Mouse (Mus musculus): ENCODE data around the gene Bmp6. TPM values are rescaled to one million over a fixed set of nuclear protein-coding genes. Genes with fewer than 3 reads are reported as not detected.

The Bmp6 gene
- total and polyA plus RNA-seq, 2 experiments from 2014 or later: 3.6 to 14.5 TPM

DNA sequence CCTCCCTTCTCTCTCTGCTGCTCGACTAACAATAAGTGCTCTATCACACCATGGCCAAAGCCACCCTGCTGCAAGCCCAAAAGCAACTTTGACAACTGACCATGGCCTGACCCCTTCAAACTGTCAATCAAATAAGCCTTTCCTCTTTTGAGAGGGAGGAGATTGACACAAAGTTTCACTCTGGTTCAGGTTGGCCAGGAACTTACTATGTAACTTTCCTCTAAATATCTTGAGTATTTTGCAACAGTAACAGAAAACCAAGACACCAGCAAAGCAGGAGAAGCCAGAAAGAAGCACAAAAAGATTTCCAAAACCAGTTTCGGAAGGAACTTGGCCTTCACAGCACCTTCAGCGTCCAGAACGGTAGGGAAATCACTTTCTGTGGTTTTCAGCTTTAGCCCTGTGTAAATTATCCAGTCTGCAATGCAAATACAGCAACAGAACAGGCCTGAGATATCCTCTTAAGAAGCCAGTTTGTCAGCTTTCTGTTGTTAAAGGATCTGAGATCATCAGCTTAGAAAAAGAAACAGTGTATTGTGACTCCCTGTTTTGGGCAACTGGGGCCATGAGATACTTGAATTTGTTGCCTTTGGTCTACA is 177.2 kb downstream of the Bmp6 start:
- WGBS: 85% methylated on average over 4 of the region's 4 CpGs
- H3K27ac ChIP-seq (ENCODE audit: low read depth, low read length): no peak overlapping the region

DNA sequence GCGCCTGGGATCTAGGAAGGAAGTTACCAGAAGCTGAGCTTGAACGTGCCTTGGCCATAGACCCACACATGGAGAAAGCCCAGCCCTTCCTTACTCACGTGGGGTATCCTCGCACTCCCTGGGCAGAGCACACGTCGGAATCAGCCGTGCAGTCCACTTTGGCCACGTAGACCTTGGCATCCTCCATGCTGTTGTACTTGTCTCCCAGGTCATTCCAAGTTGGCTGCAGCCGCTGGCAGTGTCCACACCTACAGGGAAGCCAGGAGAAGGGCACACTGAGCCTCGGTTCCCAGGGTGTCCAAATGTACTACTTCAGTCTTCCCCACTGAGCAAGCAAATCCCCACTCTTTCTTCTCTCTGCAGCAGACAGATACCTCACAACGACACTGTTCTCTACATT is 178.3 kb downstream of the Bmp6 start:
- DNase-seq (ENCODE audit: low spot score): no peak
- Histone ChIP-seq H3K9ac (replicated peaks; ENCODE audit: low read length, poor library complexity, severe bottlenecking) (no peak overlapping the region), H3K36me3 (ENCODE audit: insufficient read depth, low read length) (peaks cover 26% of the 10 kb centered on the region), H3K4me3 (ENCODE audit: low read depth, low read length) (no peak overlapping the region), H3K4me2 (ENCODE audit: low read depth, low read length, poor library complexity, severe bottlenecking) (no peak overlapping the region), H3K27me3 (ENCODE audit: insufficient read depth, low read length) (no peaks in the 10 kb centered on the region), H3K9me3 (ENCODE audit: low read length) (no peaks in the 10 kb centered on the region), H3K4me1 (ENCODE audit: insufficient read depth, low read length) (peaks cover 13% of the 10 kb centered on the region; the same call in 1 of the 2 replicates), H3K27ac (ENCODE audit: low read depth, low read length) (no peak overlapping the region)
- TF ChIP-seq CTCF (IDR thresholded peaks at IDR 0.05): no peak
- 93% methylated on average over 11 of the region's 11 CpGs for WGBS
- no peak for ATAC-seq (ENCODE audit: low FRiP score)

More for the DNA sequence above, 177.2 kb downstream of the Bmp6 start:
- no peaks in the 10 kb centered on the region for H3K9me3 ChIP-seq (ENCODE audit: low read length)
- DNase-seq (ENCODE audit: low spot score) (no peak), ATAC-seq (ENCODE audit: low FRiP score) (no peak)
- no peak for TF ChIP-seq CTCF (IDR thresholded peaks at IDR 0.05)
- peaks cover 12% of the 10 kb centered on the region; the same call in 1 of the 2 replicates for H3K4me1 ChIP-seq (ENCODE audit: insufficient read depth, low read length)
- H3K36me3 ChIP-seq (ENCODE audit: insufficient read depth, low read length): peaks cover 33% of the 10 kb centered on the region
- H3K9ac ChIP-seq (replicated peaks; ENCODE audit: low read length, poor library complexity, severe bottlenecking): no peak overlapping the region
- H3K4me3 ChIP-seq (ENCODE audit: low read depth, low read length): no peak overlapping the region
- no peak overlapping the region for H3K4me2 ChIP-seq (ENCODE audit: low read depth, low read length, poor library complexity, severe bottlenecking)
- no peaks in the 10 kb centered on the region for H3K27me3 ChIP-seq (ENCODE audit: insufficient read depth, low read length)

DNA sequence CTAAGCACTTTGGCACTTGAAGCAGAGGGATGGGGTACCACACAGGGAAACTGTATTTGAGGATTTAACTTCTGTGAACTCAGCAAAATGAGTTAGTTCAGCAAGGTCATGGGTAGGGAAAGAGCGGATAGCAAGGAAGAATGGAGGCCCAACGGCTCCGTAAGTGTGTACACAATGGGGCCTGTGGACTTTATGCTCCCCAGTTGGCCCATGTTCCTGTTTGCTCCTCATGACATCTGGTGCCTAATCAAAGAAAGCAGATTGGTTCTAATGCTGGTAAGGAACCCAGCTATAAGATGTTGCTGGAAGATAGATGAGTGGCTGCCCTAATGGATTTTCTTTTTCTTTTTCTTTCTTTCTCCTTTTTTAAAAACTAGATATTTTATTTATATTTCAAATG is 180.4 kb downstream of the Bmp6 start:
- H3K4me3 ChIP-seq (ENCODE audit: low read depth, low read length): no peak overlapping the region
- H3K27ac ChIP-seq (ENCODE audit: low read depth, low read length): no peak overlapping the region
- H3K9ac ChIP-seq (replicated peaks; ENCODE audit: low read length, poor library complexity, severe bottlenecking): no peak overlapping the region
- DNase-seq (ENCODE audit: low spot score) (no peak), ATAC-seq (ENCODE audit: low FRiP score) (no peak)
- no peak overlapping the region for H3K4me2 ChIP-seq (ENCODE audit: low read depth, low read length, poor library complexity, severe bottlenecking)
- TF ChIP-seq CTCF (IDR thresholded peaks at IDR 0.05): no peak
- H3K36me3 ChIP-seq (ENCODE audit: insufficient read depth, low read length): peaks cover 13% of the 10 kb centered on the region; the same call in 1 of the 2 replicates
- H3K4me1 ChIP-seq (ENCODE audit: insufficient read depth, low read length): peaks cover 13% of the 10 kb centered on the region; the same call in 1 of the 2 replicates
- H3K27me3 ChIP-seq (ENCODE audit: insufficient read depth, low read length): no peaks in the 10 kb centered on the region
- H3K9me3 ChIP-seq (ENCODE audit: low read length): no peaks in the 10 kb centered on the region
- 84% methylated on average over 3 of the region's 3 CpGs for WGBS

DNA sequence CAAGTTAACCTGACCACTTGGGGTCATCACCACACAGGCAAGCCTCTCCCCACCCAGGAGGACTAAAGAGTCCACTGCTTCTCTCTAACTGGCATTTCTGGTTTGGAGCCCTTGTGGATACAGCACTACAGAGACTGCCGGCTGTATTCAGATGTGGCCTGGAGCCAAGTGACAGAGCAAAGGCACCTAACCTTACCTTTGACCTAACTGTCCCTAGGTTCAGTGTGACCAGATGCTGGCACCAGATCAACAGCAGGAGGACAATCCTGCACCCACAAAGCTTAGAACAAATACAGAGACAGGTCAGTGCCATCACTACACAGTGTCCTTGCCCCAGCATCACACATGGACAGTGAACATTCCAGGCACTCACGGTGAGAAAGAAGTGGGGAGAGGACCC is 181.2 kb downstream of the Bmp6 start:
- no peak overlapping the region for H3K27ac ChIP-seq (ENCODE audit: low read depth, low read length)
- peaks cover 13% of the 10 kb centered on the region; the same call in 1 of the 2 replicates for H3K4me1 ChIP-seq (ENCODE audit: insufficient read depth, low read length)
- peak overlapping the region; percentile 88; the same call in 1 of the 2 replicates for H3K4me2 ChIP-seq (ENCODE audit: low read depth, low read length, poor library complexity, severe bottlenecking)
- H3K9ac ChIP-seq (replicated peaks; ENCODE audit: low read length, poor library complexity, severe bottlenecking): no peak overlapping the region
- WGBS: 81% methylated on average over 2 of the region's 2 CpGs
- no peak overlapping the region for H3K4me3 ChIP-seq (ENCODE audit: low read depth, low read length)
- DNase-seq (ENCODE audit: low spot score) (no peak), ATAC-seq (ENCODE audit: low FRiP score) (no peak)
- no peaks in the 10 kb centered on the region for H3K27me3 ChIP-seq (ENCODE audit: insufficient read depth, low read length)
- H3K9me3 ChIP-seq (ENCODE audit: low read length): no peaks in the 10 kb centered on the region
- TF ChIP-seq CTCF (IDR thresholded peaks at IDR 0.05): no peak
- peaks cover 8% of the 10 kb centered on the region; the same call in 1 of the 2 replicates for H3K36me3 ChIP-seq (ENCODE audit: insufficient read depth, low read length)

DNA sequence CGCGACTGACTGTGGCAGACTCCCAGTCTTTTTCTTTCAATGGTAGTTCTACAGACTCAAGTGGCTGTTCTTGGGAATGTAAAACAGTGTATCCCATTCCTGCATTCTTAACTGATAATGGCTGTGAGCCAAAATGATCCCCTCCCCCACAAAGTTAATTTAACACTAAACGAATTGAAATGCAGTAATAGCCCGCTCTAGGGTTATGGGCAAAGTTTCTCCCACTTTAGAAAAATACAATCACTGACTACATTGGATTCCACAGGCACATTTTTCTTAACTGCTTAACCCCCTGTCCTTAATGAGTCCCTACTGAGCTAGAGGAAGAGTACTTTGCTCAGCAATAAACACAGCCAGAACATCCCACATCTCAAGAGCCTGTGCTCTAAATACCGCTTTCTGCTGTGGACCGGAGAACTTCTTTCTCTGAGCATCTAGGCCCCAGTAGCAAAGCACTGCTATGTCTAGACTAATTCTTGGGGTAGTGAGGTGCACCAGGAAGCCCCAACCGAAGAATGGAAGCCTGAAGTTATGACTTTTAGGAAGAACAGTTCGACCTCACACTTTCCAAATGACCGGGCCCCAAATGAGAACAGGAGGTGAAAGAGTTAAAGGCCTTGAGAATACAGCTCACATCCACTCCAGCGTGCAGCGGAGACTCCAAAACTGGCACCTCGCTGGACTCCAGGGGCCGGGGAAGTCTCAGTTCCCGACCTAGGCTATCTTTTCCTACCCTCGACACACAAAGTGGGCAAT is 182.3 kb downstream of the Bmp6 start:
- Histone ChIP-seq H3K27ac (ENCODE audit: low read depth, low read length) (peak overlapping the region; percentile 72; the same call in 1 of the 2 replicates), H3K9ac (replicated peaks; ENCODE audit: low read length, poor library complexity, severe bottlenecking) (peak overlapping the region; percentile 83), H3K4me1 (ENCODE audit: insufficient read depth, low read length) (peaks cover 13% of the 10 kb centered on the region; the same call in 1 of the 2 replicates), H3K4me2 (ENCODE audit: low read depth, low read length, poor library complexity, severe bottlenecking) (peak overlapping the region; percentile 88), H3K27me3 (ENCODE audit: insufficient read depth, low read length) (no peaks in the 10 kb centered on the region), H3K9me3 (ENCODE audit: low read length) (no peaks in the 10 kb centered on the region), H3K36me3 (ENCODE audit: insufficient read depth, low read length) (no peaks in the 10 kb centered on the region), H3K4me3 (ENCODE audit: low read depth, low read length) (peak overlapping the region; percentile 93)
- WGBS: 12% methylated on average over 15 of the region's 15 CpGs
- peak; percentile 57 for DNase-seq (ENCODE audit: low spot score)
- TF ChIP-seq CTCF (IDR thresholded peaks at IDR 0.05): no peak
- ATAC-seq (ENCODE audit: low FRiP score): peak; percentile 41
